Mouse (Mus musculus) forebrain, embryonic 12.5 days (tissue): ENCODE measurements around the gene Ern1. TPM values are rescaled to one million over a fixed set of nuclear protein-coding genes. Genes with fewer than 3 reads are reported as not detected.

Experiments
- ATAC-seq: fragments of 200-750 bp; cut with Nextera tagmentation; 2 replicates; pipeline ENCODE4 v1.8.0; 2017; ENCODE audit warnings: moderate TSS enrichment; ENCODE audit not compliant: low FRiP score
- H3K27ac ChIP-seq: fragments of 300-500 bp; sonication (generic); 2 replicates; pipeline ENCODE4 v1.5.1; 2016; ENCODE audit warnings: mild to moderate bottlenecking
- H3K27me3 ChIP-seq: fragments of 300-500 bp; sonication (generic); 2 replicates; pipeline ENCODE4 v1.6.1; 2016; ENCODE audit warnings: mild to moderate bottlenecking
- H3K36me3 ChIP-seq: fragments of 300-500 bp; sonication (generic); replicated peaks from 2 replicates; pipeline ENCODE4 v1.6.1; 2016; ENCODE audit warnings: mild to moderate bottlenecking
- H3K4me1 ChIP-seq: fragments of 300-500 bp; sonication (generic); 2 replicates; pipeline ENCODE4 v1.6.1; 2016
- H3K4me2 ChIP-seq: fragments of 300-500 bp; sonication (generic); 2 replicates; pipeline ENCODE4 v1.6.1; 2016; ENCODE audit warnings: mild to moderate bottlenecking, moderate library complexity
- H3K4me3 ChIP-seq: fragments of 300-500 bp; sonication (generic); replicated peaks from 2 replicates; pipeline ENCODE4 v1.5.1; 2016; ENCODE audit warnings: mild to moderate bottlenecking
- H3K9ac ChIP-seq: fragments of 300-500 bp; sonication (generic); 2 replicates; pipeline ENCODE4 v1.6.1; 2016; ENCODE audit warnings: mild to moderate bottlenecking
- H3K9me3 ChIP-seq: fragments of 300-500 bp; sonication (generic); 2 replicates; pipeline ENCODE4 v1.6.1; 2016
- WGBS: fragments of 180-500 bp; shearing (Covaris S2); methylation state at CpG from one replicate; pipeline ENCODE4 v1.1.7; 2016; 5-methylcytosine and 5-hydroxymethylcytosine counted together
- polyA plus RNA-seq: library from polyadenylated mRNA; unstranded; fragments of >200 nt; fragmentation: Nextera tagmentation; extraction: Ambion mirVana; gene quantifications from 2 replicates; pipeline ENCODE4 v1.2.1, GENCODE M21; 2016

Ern1 gene
- polyA plus RNA-seq, 1 experiment from 2014 or later: 8.6 TPM

- Histone ChIP-seq H3K4me2 (no peak overlapping the region), H3K9me3 (no peaks in the 10 kb centered on the region), H3K4me1 (no peaks in the 10 kb centered on the region), H3K27me3 (no peaks in the 10 kb centered on the region), H3K9ac (no peak overlapping the region), H3K36me3 (no peaks in the 10 kb centered on the region), H3K4me3 (no peak overlapping the region), H3K27ac (no peak overlapping the region)
- ATAC-seq: no peak
- WGBS: 83% methylated on average over 3 of the region's 3 CpGs
Measured at GRCm38 (mm10) chr11:106439355-106439754, 48.3 kb downstream of the Ern1 start.

GRCm38 (mm10) chr11:106438524-106439177 is 49.0 kb downstream of the Ern1 start:
- Histone ChIP-seq H3K4me1 (no peaks in the 10 kb centered on the region), H3K4me3 (no peak overlapping the region), H3K36me3 (no peaks in the 10 kb centered on the region), H3K27ac (no peak overlapping the region), H3K9ac (no peak overlapping the region), H3K9me3 (no peaks in the 10 kb centered on the region), H3K27me3 (no peaks in the 10 kb centered on the region), H3K4me2 (no peak overlapping the region)
- 76% methylated on average over 4 of the region's 4 CpGs for WGBS
- ATAC-seq: no peak

- H3K9me3 ChIP-seq: no peaks in the 10 kb centered on the region
- no peak overlapping the region for H3K4me3 ChIP-seq
- no peak overlapping the region for H3K4me2 ChIP-seq
- 94% methylated on average over 2 of the region's 2 CpGs for WGBS
- no peaks in the 10 kb centered on the region for H3K36me3 ChIP-seq
- no peak overlapping the region for H3K27ac ChIP-seq
- H3K9ac ChIP-seq: no peak overlapping the region
- H3K4me1 ChIP-seq: no peaks in the 10 kb centered on the region
- no peaks in the 10 kb centered on the region for H3K27me3 ChIP-seq
- ATAC-seq: no peak
Measured at GRCm38 (mm10) chr11:106437543-106437942, 50.1 kb downstream of the Ern1 start.

DNA sequence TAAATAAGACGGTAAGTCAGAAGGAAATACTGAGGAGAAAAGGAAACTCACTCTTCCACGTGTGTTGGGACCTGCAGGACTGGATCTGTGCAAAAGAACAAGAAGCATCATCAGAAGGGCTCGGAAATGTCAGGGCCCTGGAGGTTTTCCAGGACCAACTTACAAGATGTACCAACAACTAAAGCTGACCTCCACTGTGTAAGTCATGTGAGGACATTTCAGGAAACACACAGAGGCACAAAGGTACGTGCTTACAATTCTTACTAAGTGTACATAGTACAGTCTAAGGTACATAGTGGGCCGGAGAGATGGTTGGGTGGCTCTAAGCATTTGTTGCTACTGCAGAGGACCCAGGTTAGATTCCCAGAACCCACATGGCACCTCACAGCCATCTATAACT is 50.6 kb downstream of the Ern1 start:
- Histone ChIP-seq H3K4me2 (no peak overlapping the region), H3K36me3 (no peaks in the 10 kb centered on the region), H3K9ac (no peak overlapping the region), H3K4me1 (no peaks in the 10 kb centered on the region), H3K9me3 (no peaks in the 10 kb centered on the region), H3K27me3 (no peaks in the 10 kb centered on the region), H3K4me3 (no peak overlapping the region), H3K27ac (no peak overlapping the region)
- 90% methylated on average over 5 of the region's 5 CpGs for WGBS
- no peak for ATAC-seq

GRCm38 (mm10) chr11:106430392-106430791 is 57.3 kb downstream of the Ern1 start:
- no peaks in the 10 kb centered on the region for H3K27me3 ChIP-seq
- 96% methylated on average over 5 of the region's 5 CpGs for WGBS
- no peak for ATAC-seq
- H3K4me3 ChIP-seq: no peak overlapping the region
- no peak overlapping the region for H3K9ac ChIP-seq
- no peaks in the 10 kb centered on the region for H3K4me1 ChIP-seq
- no peak overlapping the region for H3K27ac ChIP-seq
- no peak overlapping the region for H3K4me2 ChIP-seq
- H3K36me3 ChIP-seq: no peaks in the 10 kb centered on the region
- no peaks in the 10 kb centered on the region for H3K9me3 ChIP-seq

DNA sequence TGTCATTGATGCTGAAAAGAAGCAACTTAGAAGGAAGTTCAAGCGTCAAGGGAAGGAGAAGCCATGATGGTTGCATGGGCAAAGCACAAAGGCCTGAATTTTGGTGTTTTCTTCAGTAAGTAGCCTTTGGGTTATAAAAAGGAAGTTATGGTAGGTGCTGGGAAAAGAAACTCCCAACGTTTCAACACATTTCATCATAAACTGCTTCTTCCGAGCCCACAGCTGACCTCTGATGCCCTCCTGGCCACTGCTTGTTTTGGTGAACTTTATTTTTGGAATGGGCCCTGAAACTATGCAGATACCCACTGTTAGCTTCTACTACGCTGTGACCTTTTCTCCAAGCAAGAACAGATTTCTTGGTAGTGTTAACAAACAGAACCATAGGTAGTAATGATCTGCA is 58.0 kb downstream of the Ern1 start:
- no peaks in the 10 kb centered on the region for H3K9me3 ChIP-seq
- no peaks in the 10 kb centered on the region for H3K4me1 ChIP-seq
- H3K36me3 ChIP-seq: no peaks in the 10 kb centered on the region
- no peak overlapping the region for H3K9ac ChIP-seq
- ATAC-seq: no peak
- H3K27me3 ChIP-seq: no peaks in the 10 kb centered on the region
- H3K27ac ChIP-seq: no peak overlapping the region
- H3K4me3 ChIP-seq: no peak overlapping the region
- H3K4me2 ChIP-seq: no peak overlapping the region
- 85% methylated on average over 4 of the region's 4 CpGs for WGBS

GRCm38 (mm10) chr11:106428556-106428955 is 59.1 kb downstream of the Ern1 start:
- Histone ChIP-seq H3K4me1 (no peaks in the 10 kb centered on the region), H3K36me3 (no peaks in the 10 kb centered on the region), H3K27me3 (no peaks in the 10 kb centered on the region), H3K27ac (no peak overlapping the region), H3K4me3 (no peak overlapping the region), H3K9ac (no peak overlapping the region), H3K9me3 (no peaks in the 10 kb centered on the region), H3K4me2 (no peak overlapping the region)
- 89% methylated on average over 2 of the region's 2 CpGs for WGBS
- ATAC-seq: no peak

GRCm38 (mm10) chr11:106428106-106428505 is 59.5 kb downstream of the Ern1 start:
- H3K4me3 ChIP-seq: no peak overlapping the region
- no peak for ATAC-seq
- 0 out of 2 replicates have a peak, but pooled peaks cover 1% of the 10 kb centered on the region for H3K36me3 ChIP-seq
- H3K27ac ChIP-seq: no peak overlapping the region
- no peaks in the 10 kb centered on the region for H3K27me3 ChIP-seq
- no peaks in the 10 kb centered on the region for H3K9me3 ChIP-seq
- WGBS: 87% methylated on average over 4 of the region's 4 CpGs
- no peaks in the 10 kb centered on the region for H3K4me1 ChIP-seq
- no peak overlapping the region for H3K4me2 ChIP-seq
- no peak overlapping the region for H3K9ac ChIP-seq

GRCm38 (mm10) chr11:106426447-106426846 is 61.2 kb downstream of the Ern1 start:
- Histone ChIP-seq H3K9ac (no peak overlapping the region), H3K9me3 (no peaks in the 10 kb centered on the region), H3K4me2 (no peak overlapping the region), H3K36me3 (0 out of 2 replicates have a peak, but pooled peaks cover 7% of the 10 kb centered on the region), H3K27me3 (no peaks in the 10 kb centered on the region), H3K4me1 (no peaks in the 10 kb centered on the region), H3K27ac (no peak overlapping the region), H3K4me3 (no peak overlapping the region)
- 91% methylated on average over 4 of the region's 4 CpGs for WGBS
- no peak for ATAC-seq

- WGBS: 86% methylated on average over 5 of the region's 5 CpGs
- Histone ChIP-seq H3K4me3 (no peak overlapping the region), H3K4me1 (no peaks in the 10 kb centered on the region), H3K9me3 (no peaks in the 10 kb centered on the region), H3K27me3 (no peaks in the 10 kb centered on the region), H3K27ac (no peak overlapping the region), H3K4me2 (no peak overlapping the region), H3K9ac (no peak overlapping the region), H3K36me3 (0 out of 2 replicates have a peak, but pooled peaks cover 7% of the 10 kb centered on the region)
- ATAC-seq: no peak
Measured at GRCm38 (mm10) chr11:106425201-106425600, 62.5 kb downstream of the Ern1 start.

DNA sequence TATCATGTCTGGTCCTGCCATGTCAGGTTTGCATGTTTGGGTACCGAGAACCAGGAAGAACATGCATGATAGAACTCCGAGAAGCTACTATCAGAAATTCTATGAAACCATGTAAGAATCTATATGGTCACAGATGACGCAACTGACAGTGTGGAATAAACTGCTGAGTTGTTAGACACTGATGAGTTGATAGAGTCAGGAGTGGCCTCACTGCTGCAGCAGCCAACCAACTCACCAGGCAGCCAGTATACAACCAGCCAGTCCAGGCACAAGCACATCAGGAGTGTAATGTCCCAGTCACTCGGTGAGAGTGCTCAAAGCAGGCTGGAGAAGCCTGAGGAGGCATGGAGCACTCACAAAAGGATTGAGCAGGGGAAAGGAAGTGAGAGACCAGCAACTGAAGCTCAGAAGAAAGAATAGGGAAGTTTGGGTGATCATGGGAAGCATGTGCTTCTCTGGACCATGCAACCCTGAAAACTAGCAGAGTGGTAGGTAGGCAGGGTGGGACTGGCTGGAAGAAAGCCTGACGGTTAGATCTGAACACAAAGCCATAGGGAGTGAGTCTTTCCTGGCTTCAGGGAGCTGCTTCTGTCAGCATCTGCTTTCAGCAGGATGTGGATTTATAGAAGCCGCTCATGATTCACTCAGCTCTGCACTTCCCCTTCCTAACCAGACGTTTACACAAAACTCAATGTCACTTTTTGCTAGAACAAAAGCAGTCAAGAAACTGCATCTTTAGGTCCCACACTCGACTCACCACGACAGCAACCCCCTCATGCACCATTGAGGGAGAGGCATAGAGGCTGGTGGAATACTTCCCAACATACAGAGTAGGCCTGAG is 68.2 kb downstream of the Ern1 start:
- no peak for ATAC-seq
- no peaks in the 10 kb centered on the region for H3K4me1 ChIP-seq
- no peaks in the 10 kb centered on the region for H3K9me3 ChIP-seq
- no peaks in the 10 kb centered on the region for H3K27me3 ChIP-seq
- no peak overlapping the region for H3K4me3 ChIP-seq
- H3K36me3 ChIP-seq: 0 out of 2 replicates have a peak, but pooled peaks cover 7% of the 10 kb centered on the region
- 87% methylated on average over 9 of the region's 9 CpGs for WGBS
- no peak overlapping the region for H3K9ac ChIP-seq
- no peak overlapping the region for H3K4me2 ChIP-seq
- H3K27ac ChIP-seq: no peak overlapping the region

GRCm38 (mm10) chr11:106418622-106419196 is 68.9 kb downstream of the Ern1 start:
- Histone ChIP-seq H3K4me3 (no peak overlapping the region), H3K9me3 (no peaks in the 10 kb centered on the region), H3K4me1 (no peaks in the 10 kb centered on the region), H3K4me2 (no peak overlapping the region), H3K27ac (no peak overlapping the region), H3K9ac (no peak overlapping the region), H3K36me3 (peaks cover 12% of the 10 kb centered on the region; the same call in 1 of the 2 replicates), H3K27me3 (no peaks in the 10 kb centered on the region)
- peak; percentile 60 for ATAC-seq
- 48% methylated on average over 4 of the region's 4 CpGs for WGBS
